Mouse (Mus musculus) adrenal gland, postnatal 25 days (tissue): Measurements from ENCODE around the gene Efcab8. TPM values are rescaled to one million over a fixed set of nuclear protein-coding genes. Genes with fewer than 3 reads are reported as not detected.

ENCODE experiments used
- DNase-seq: peaks from one replicate; pipeline ENCODE4 v3.0.0; 2021; ENCODE audit warnings: mixed read lengths
- long read RNA-seq: library from polyadenylated mRNA; stranded (forward); transcript quantifications from one replicate; pipeline ENCODE4 v2.0.0, GENCODE M21; 2021
- total RNA-seq: library from RNA; stranded (reverse); gene quantifications from 2 replicates; pipeline ENCODE4 v1.2.3, GENCODE M21; 2021

Efcab8 gene
- total RNA-seq: 0.27 TPM in 1 of 2 replicates, not detected in the other
- long read RNA-seq: 0 reads

- no peak for DNase-seq
Observed at GRCm38 (mm10) chr2:153779394-153779981, at the start of gene Efcab8. Gene Efcab8 (plus strand): TSS chr2:153779931.

DNA sequence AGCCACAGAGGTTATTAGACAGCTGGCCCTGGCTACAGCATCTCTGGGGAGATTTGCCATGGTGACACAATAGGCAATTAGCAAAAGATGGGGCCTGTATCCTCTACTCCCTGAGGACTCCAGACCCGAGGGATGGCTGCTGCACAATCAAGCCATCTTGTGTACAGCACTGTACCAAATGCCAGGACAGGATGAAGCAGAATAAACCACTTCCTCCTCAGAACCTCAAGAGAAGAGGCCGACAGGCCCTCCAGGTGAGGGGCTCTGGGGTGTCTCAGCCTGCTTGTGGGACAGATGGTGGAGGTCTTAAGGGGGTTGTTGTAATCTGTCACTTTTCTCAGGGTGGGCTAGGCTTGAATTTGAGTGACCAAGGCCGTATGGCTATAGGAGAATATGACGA is 45.7 kb upstream of the Efcab8 start:
- no peak for DNase-seq

GRCm38 (mm10) chr2:153740500-153741436 is 39.0 kb upstream of the Efcab8 start, which contains the start of gene Mapre1:
Gene Mapre1 (plus strand): TSS chr2:153741274.
- DNase-seq: peak; percentile 100

- DNase-seq: peak; percentile 84
Observed at GRCm38 (mm10) chr2:153741437-153742065, 38.2 kb upstream of the Efcab8 start.

DNA sequence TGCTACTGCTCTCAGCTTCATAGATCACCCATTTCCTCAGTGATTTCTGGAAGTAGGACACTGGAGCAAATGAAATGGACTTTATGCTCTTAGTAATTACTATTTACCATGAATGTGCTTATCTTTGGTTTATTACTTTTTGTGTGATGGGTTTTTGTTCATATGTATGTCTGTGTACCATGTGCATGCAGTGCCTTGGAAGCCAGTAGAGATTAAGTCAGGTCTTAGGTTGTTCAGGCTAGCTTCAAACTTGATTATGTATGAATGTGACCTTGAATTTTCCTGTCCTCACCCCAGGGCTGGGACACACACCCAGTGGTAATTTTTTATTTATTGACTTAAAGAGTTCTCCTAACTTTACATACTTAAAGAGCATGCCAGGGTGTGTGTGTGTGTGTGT is 31.7 kb upstream of the Efcab8 start:
- DNase-seq: no peak

- DNase-seq: no peak
Observed at GRCm38 (mm10) chr2:153750363-153750762, 29.4 kb upstream of the Efcab8 start.

DNA sequence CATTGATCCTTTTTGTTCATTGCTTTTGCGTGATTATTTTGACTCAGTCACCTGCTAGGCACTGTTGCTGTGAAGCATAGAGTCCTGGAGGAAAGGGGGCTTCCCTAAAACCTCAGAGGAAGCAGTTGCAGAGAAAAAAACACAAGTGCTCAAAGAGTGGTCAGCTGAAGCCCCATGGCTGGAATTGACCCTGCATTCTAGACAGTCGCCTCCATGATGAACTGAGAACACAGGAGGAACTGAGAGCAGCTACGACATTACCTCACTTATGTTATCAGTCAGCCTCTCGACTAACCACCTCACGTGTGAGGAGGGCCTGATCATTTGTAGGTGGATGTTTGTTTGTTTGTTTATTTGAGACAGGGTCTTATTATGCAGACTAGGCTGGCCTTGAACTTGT is 17.6 kb upstream of the Efcab8 start:
- no peak for DNase-seq

DNA sequence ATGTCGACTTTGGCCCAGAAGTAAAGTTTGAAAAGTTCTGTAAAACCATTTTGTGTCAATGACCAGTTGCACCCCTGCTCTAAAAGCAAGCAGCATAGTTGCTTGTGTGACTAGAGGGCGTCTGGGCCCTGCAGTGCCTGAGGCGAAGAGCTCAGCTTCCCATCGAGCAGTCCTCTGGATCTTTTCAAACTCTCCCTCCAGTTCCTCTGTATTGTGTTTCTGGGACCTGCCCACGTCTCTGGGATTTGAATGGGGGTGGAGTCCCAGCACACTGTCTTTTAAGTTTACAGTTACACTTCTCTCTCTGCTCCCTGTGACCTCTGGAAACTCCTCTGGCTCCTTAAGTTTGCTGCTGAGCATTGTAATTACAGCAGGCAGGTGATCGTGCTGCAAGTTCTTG is 12.2 kb upstream of the Efcab8 start:
- no peak for DNase-seq

DNA sequence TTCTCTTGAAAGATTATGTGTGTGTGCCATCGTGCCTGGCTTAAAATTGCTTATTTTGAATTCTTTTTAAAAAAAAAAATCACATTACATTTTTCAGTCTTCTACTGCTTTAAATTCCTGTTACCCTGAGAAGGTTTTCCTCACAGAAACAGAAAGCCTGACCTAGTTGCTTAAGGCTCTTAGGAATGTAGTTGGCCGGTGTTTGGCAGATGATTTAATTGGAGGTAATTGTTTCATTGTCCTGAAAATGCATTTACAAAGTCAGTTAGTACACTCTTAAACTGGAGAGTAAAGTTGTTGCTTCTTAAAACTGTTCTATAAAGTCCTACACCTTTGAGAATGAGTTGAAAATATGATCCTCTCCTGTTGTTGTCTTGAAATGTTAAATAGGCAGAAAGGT is 10.8 kb upstream of the Efcab8 start:
- DNase-seq: no peak

DNA sequence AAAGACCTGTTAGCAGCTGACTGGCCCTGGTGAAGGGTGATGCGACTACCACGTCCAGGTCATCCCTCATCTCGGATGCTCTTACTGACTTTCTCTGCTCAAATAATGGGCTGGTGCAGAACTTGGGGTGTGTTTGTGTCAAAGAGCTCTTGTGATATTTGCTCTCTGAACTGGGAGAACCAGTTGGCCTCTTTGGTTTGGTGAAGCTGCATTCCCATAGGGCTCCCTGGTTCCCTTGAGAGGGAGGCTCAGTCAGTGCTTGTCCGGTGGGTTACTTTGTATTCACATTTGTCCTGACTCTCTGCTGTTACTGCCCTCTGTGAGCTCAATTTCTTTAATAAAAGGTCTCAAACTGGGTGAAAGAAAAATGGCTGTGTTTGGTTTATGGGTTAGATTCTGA is 6.8 kb upstream of the Efcab8 start:
- DNase-seq: no peak

GRCm38 (mm10) chr2:153775472-153775871 is 4.3 kb upstream of the Efcab8 start:
- DNase-seq: no peak

DNA sequence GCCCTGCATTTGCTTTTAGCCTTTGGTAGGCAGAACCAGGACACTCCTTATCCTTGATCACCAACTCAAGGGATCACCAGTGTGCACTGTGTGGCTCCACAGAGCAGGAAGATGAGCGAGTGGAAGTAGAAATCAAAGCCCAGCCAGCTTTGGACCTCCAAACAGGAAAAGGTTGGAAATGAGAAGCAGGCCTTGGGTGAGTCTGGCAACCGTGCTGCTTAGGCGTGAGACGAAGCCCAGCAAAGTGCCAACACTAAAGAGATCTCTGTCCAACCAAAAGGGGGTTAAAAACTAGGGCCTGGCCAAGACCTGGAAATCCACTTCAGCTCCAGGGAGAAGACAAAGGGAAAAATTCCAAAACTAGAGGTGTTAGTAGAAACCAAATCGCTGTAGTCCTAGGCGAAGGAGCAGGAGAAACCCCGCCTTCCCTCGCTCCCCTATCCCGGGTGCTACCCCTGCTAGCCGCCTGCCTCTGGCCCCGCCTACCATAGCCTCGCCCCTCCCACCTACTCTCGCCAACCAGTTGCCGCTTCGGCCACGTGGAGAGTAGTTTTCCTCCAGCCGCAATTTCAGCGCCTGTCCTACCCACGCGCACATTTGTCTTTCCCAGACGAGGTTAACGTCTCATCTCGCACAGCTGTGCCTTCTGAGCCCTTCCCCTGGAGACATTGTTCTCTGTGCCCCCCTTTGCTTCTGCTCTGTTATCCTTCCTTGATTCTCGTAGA is 931 bp upstream of the Efcab8 start:
- peak; percentile 85 for DNase-seq

GRCm38 (mm10) chr2:153781181-153781580 is 1.4 kb downstream of the Efcab8 start:
- no peak for DNase-seq

- no peak for DNase-seq
Observed at GRCm38 (mm10) chr2:153784668-153785067, 4.9 kb downstream of the Efcab8 start.

DNA sequence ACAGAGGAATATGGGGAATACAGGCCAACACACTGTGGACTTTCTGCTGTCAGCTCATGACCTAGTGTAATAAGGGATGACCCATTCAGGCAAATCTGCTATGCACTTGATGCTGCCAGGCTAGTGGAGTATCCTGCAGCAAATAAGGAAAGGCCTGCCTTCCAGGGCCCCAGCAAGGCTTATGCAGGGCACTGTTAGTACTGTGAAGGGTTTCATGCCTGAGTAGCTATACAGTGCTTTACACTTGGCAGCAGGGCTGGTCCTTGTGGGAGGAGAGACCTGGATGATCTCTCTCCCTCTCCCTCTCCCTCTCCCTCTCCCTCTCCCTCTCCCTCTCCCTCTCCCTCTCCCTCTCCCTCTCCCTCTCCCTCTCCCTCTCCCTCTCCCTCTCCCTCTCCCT is 13.6 kb downstream of the Efcab8 start:
- DNase-seq: no peak

- DNase-seq: no peak
Observed at GRCm38 (mm10) chr2:153795090-153795489, 15.4 kb downstream of the Efcab8 start.

DNA sequence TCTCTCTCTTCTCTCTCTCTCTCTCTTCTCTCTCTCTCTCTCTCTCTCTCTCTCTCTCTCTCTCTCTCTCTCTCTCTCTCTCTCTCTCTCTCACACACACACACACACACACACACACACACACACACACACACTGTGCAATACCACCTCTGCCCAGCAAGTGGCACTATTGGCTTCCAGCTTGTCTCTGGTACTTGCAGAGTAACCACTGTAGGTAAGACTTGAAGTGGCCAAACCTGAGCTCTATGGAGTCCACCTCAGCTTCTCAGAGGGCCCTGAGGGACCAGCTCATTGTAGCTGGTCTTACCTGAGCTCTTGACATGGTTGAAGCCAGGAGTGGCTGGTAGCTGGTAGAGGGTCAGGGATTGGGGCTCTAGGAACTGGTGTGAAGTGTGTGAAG is 27.7 kb downstream of the Efcab8 start:
- peak; percentile 77 for DNase-seq

- DNase-seq: peak; percentile 34
Observed at GRCm38 (mm10) chr2:153808146-153808545, 28.4 kb downstream of the Efcab8 start.

GRCm38 (mm10) chr2:153808841-153809240 is 29.1 kb downstream of the Efcab8 start:
- DNase-seq: no peak

DNA sequence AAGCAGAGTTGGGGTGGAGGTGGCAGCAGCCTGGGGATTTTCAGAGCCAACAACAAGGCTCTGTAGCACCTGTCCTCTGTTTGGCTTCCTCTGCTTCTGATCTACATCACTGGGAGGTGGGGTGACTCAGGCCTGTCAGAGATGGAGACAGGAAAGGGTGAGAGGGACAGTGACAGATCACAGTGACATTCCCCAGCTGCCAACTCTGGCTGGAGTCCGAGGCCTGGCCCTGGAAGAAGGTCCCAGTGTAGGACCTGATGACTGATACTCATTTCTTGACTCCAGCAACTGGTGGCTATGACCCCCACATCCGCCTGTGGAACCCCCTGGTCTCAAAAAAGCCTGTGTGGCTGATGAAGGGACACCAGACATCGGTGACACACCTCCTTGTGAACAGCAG is 30.2 kb downstream of the Efcab8 start:
- DNase-seq: peak; percentile 69

- DNase-seq: no peak
Observed at GRCm38 (mm10) chr2:153822005-153822543, 42.3 kb downstream of the Efcab8 start.

- DNase-seq: no peak
Observed at GRCm38 (mm10) chr2:153824593-153824992, 44.9 kb downstream of the Efcab8 start.
